Mouse (Mus musculus) urinary bladder, postnatal 36 days (tissue): ENCODE results near the gene Arsb.
"Not testable (repeated sequence)": the region's sequence is repeated elsewhere in the genome, so short reads cannot be mapped to it uniquely, and the experiment has no call there.

Experiments used
- DNase-seq, 2 experiments: peaks; one replicate each; pipeline ENCODE4 v3.0.0; 2022; ENCODE audit warnings: low spot score in 2 of 2, mixed read lengths in 1 of 2

Gene Arsb

DNA sequence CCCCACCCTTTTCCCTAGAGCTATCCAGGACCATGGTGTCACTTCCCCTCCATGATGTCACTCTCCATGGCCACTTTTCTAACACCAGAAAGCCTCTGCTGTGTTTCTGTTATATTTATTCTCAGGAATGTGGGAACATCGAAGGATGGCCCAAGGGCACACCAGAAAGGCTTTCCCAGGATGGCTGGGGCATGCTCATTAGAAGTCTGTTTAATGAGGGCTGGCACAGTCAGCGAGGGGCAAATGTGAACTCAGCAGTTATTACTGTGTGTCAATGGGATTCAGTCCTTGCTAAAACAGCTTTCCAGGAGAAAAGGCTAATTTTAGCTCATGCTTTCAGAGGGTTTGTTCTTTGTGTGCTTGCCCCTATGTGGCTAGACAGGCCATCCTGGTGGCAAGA lies 213.1 kb downstream of the Arsb start:
- DNase-seq, result no peak

DNA sequence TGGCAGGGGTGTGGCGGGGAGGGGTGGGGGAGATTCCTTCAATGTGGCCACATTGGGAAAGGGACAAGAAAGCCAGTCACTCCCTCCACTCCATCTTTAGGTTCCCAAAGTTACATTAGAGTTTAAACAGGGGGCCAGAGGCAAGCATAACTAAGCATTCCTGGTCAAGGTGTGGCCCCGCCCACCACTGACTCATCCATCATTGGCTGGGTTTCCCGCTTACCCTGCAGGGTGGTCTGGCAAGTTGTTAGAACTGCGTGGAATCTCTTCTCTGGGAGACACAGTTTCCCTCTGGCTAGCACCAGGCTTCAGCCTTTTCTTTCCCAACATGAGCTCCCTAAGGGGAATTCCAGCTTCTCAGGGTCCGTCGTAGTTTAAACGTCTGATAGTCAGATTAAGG lies 213.8 kb downstream of the Arsb start:
- DNase-seq, result peak; percentile 5 to 22

- DNase-seq, result not testable (repeated sequence)
Observed at GRCm38 (mm10) chr13:93985750-93986149, 214.3 kb downstream of the Arsb start.

- DNase-seq, result no peak
Observed at GRCm38 (mm10) chr13:93987611-93988010, 216.2 kb downstream of the Arsb start.

GRCm38 (mm10) chr13:93989208-93989607 lies 217.8 kb downstream of the Arsb start:
- no peak for DNase-seq

- DNase-seq, result no peak
Observed at GRCm38 (mm10) chr13:93989736-93990611, 218.5 kb downstream of the Arsb start.

DNA sequence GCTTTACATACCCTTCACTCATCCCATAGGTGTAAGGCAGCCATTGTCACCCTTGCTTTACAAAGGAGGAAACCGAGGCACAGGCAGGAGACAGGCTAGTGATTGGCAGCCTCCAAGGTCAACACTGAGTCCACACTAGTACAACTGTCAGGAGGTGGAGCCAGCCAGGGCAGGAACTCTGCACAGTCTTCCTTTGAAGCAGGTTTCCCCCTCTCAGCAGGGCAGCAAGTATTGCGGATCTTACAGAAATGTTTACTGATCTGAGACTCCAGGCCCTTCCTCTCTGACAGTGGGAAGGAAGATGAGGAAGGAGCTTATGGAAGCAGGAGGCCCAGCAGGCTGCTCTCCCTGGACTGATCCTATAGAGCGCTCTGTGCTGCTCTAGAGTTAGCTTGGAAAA lies 219.4 kb downstream of the Arsb start:
- no peak for DNase-seq

DNA sequence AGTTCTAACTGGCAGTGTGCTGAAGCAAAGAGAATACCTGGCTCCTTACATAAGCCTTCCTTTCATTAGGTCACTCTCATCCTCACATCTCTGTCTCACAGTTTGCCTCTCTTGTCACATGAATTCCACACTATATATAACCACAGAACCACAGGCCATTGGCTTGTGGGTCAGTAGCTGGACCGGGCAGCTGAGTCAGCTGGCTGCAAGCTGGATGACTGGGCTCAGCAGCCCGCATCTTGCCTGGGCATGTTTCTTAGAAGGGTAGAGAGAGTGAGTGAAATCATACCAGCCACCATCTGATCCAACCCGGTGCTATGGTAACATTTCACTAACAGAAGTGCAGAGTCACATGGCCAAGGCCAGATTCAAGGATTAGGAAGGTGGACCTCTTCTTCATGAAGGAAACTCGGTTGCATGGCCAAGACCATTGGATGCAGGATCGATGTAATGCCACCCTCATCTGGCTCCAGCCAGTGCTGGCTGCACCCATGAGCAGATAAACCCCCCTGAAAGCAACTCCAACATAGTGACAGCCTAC lies 221.0 kb downstream of the Arsb start:
- no peak for DNase-seq
